Mouse (Mus musculus): ENCODE results near the gene Gins2.

DNA sequence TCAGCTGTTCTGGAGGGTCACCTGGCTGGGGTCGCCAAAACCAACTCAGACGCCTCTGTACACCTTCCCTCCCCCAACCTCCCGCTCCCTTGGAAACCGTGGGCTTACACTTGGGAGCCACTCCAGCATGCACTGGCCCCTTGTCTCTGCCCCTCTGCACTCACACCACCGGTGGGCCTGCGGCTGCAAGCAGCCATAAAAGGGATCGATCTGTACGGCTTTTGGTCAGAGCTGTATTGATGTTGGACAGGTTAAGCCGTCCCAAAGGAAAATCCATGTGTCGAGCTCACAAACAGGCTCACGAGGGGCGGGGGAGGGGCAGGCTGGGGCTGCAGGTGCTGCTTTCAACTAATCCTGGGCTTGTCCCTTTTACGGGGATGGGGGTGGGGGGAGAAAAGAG is 46.1 kb downstream of the Gins2 start:
- no peak for TF ChIP-seq CTCF (conservative IDR thresholded peaks at IDR 0.05; ENCODE audit: low read length)
- no peak for TF ChIP-seq POU5F1 (IDR thresholded peaks at IDR 0.05; ENCODE audit: borderline replicate concordance, low read length)
- no peak for TF ChIP-seq NANOG (IDR thresholded peaks at IDR 0.05; ENCODE audit: borderline replicate concordance, low read length)

All from E14TG2a.4 (cell line).